Mouse (Mus musculus) heart, postnatal 0 days (tissue): ENCODE measurements at regions not wholly inside any gene's neighbourhood (a gene's known extent, or its start where the extent isn't known, plus 50 kb on each side); places are given as distances from the start of the nearest gene placed in this dataset.

Experiments
- CTCF ChIP-seq: IDR thresholded peaks from 2 replicates; pipeline ENCODE4 v1.5.1; 2016; ENCODE audit warnings: antibody characterized with exemption, control low read depth, low read depth
- EP300 ChIP-seq: IDR thresholded peaks from 2 replicates; pipeline ENCODE4 v1.6.1; 2016; ENCODE audit warnings: antibody characterized with exemption, low read depth

GRCm38 (mm10) chr1:69291329-69291728 lies 183.5 kb upstream of the Erbb4 start:
- TF ChIP-seq CTCF: no peak
- TF ChIP-seq EP300: no peak
